Mouse (Mus musculus) liver, postnatal 0 days (tissue): Measurements from ENCODE around the gene Rdh9. TPM values are rescaled to one million over a fixed set of nuclear protein-coding genes. Genes with fewer than 3 reads are reported as not detected.

Experiments used
- ATAC-seq: fragments of 200-750 bp; cut with Nextera tagmentation; 2 replicates; pipeline ENCODE4 v1.8.0; 2017; ENCODE audit warnings: mild to moderate bottlenecking, moderate library complexity
- DNase-seq: peaks from one replicate; pipeline ENCODE4 v3.0.0-alpha.2; 2016
- H3K27ac ChIP-seq: fragments of 300-500 bp; sonication (generic); 2 replicates; pipeline ENCODE4 v1.5.1; 2014; ENCODE audit warnings: antibody characterized with exemption, moderate library complexity, mild to moderate bottlenecking, low read depth
- H3K27me3 ChIP-seq: fragments of 300-500 bp; sonication (generic); 2 replicates; pipeline ENCODE4 v1.6.1; 2014; ENCODE audit warnings: low read length, control low read depth, mixed read lengths; ENCODE audit not compliant: insufficient read depth
- H3K36me3 ChIP-seq: fragments of 300-500 bp; sonication (generic); replicated peaks from 2 replicates; pipeline ENCODE4 v1.6.1; 2014; ENCODE audit warnings: mild to moderate bottlenecking, control low read depth, low read length, moderate library complexity, mixed read lengths; ENCODE audit not compliant: insufficient read depth
- H3K4me1 ChIP-seq: fragments of 300-500 bp; sonication (generic); 2 replicates; pipeline ENCODE4 v1.6.1; 2014; ENCODE audit warnings: antibody characterized with exemption, mild to moderate bottlenecking, control low read depth; ENCODE audit not compliant: insufficient read depth
- H3K4me2 ChIP-seq: fragments of 300-500 bp; sonication (generic); 2 replicates; pipeline ENCODE4 v1.6.1; 2014; ENCODE audit warnings: low read depth, mild to moderate bottlenecking, low read length, moderate library complexity, mixed read lengths
- H3K4me3 ChIP-seq: fragments of 300-500 bp; sonication (generic); 2 replicates; pipeline ENCODE4 v1.5.1; 2014; ENCODE audit warnings: low read depth, low read length
- H3K9ac ChIP-seq: fragments of 300-500 bp; sonication (generic); replicated peaks from 2 replicates; pipeline ENCODE4 v1.6.1; 2014; ENCODE audit warnings: mild to moderate bottlenecking, moderate library complexity
- H3K9me3 ChIP-seq: fragments of 300-500 bp; sonication (generic); 2 replicates; pipeline ENCODE4 v1.6.1; 2016; ENCODE audit warnings: mild to moderate bottlenecking, control low read depth, low read length, mixed read lengths
- CTCF ChIP-seq: sonication (generic); IDR thresholded peaks from 2 replicates; pipeline ENCODE4 v1.5.1; 2016; ENCODE audit warnings: antibody characterized with exemption, low read depth
- EP300 ChIP-seq: IDR thresholded peaks from 2 replicates; pipeline ENCODE4 v1.6.1; 2016; ENCODE audit warnings: antibody characterized with exemption, low read depth, mild to moderate bottlenecking
- WGBS: fragments of 180-500 bp; shearing (Covaris S2); extraction: QIAGEN DNeasy Blood & Tissue Kit; methylation state at CpG from one replicate; pipeline ENCODE4 v1.1.7; 2014; ENCODE audit not compliant: insufficient replicate concordance; 5-methylcytosine and 5-hydroxymethylcytosine counted together
- polyA plus RNA-seq: library from polyadenylated mRNA; unstranded; fragments of >200 nt; fragmentation: Nextera tagmentation; extraction: Ambion mirVana; gene quantifications from 2 replicates; pipeline ENCODE4 v1.2.1, GENCODE M21; 2015

The Rdh9 gene
- polyA plus RNA-seq, 1 experiment from 2014 or later = 15.7 TPM

- Histone ChIP-seq H3K4me3 (no peak overlapping the region), H3K27ac (peak overlapping the region; percentile 85), H3K36me3 (no peaks in the 10 kb centered on the region), H3K27me3 (no peaks in the 10 kb centered on the region), H3K4me1 (peaks cover 41% of the 10 kb centered on the region), H3K9me3 (no peaks in the 10 kb centered on the region), H3K4me2 (no peak overlapping the region), H3K9ac (no peak overlapping the region)
- no peak for DNase-seq
- WGBS = 26% methylated on average over 2 of the region's 2 CpGs
- ATAC-seq = no peak
- no peak for TF ChIP-seq CTCF
- no peak for TF ChIP-seq EP300
Observed at GRCm38 (mm10) chr10:127736266-127736665, 39.9 kb upstream of the Rdh9 start.

- Histone ChIP-seq H3K4me1 (peaks cover 36% of the 10 kb centered on the region), H3K9me3 (no peaks in the 10 kb centered on the region), H3K36me3 (peaks cover 5% of the 10 kb centered on the region), H3K27me3 (no peaks in the 10 kb centered on the region), H3K27ac (peak overlapping the region; percentile 85), H3K9ac (0 out of 2 replicates have a peak overlapping the region, but pooled peaks have one; percentile 5), H3K4me2 (0 out of 2 replicates have a peak overlapping the region, but pooled peaks have one; percentile 40), H3K4me3 (no peak overlapping the region)
- peak; percentile 36 for TF ChIP-seq EP300
- TF ChIP-seq CTCF = no peak
- DNase-seq = no peak
- no peak for ATAC-seq
- 26% methylated on average over 4 of the region's 4 CpGs for WGBS
Observed at GRCm38 (mm10) chr10:127736916-127737315, 39.3 kb upstream of the Rdh9 start.

- 29% methylated on average over 2 of the region's 2 CpGs for WGBS
- H3K9me3 ChIP-seq = no peaks in the 10 kb centered on the region
- H3K4me2 ChIP-seq = peak overlapping the region; percentile 40
- H3K4me3 ChIP-seq = no peak overlapping the region
- H3K4me1 ChIP-seq = peaks cover 36% of the 10 kb centered on the region
- no peaks in the 10 kb centered on the region for H3K27me3 ChIP-seq
- DNase-seq (no peak), ATAC-seq (no peak)
- peaks cover 11% of the 10 kb centered on the region for H3K36me3 ChIP-seq
- TF ChIP-seq EP300 (no peak), CTCF (no peak)
- 0 out of 2 replicates have a peak overlapping the region, but pooled peaks have one; percentile 5 for H3K9ac ChIP-seq
- peak overlapping the region; percentile 85 for H3K27ac ChIP-seq
Observed at GRCm38 (mm10) chr10:127737552-127737951, 38.6 kb upstream of the Rdh9 start.

GRCm38 (mm10) chr10:127738151-127738882 is 37.9 kb upstream of the Rdh9 start:
- H3K4me1 ChIP-seq = peaks cover 36% of the 10 kb centered on the region
- peak overlapping the region; percentile 82 for H3K4me3 ChIP-seq

GRCm38 (mm10) chr10:127739083-127739660 is 37.0 kb upstream of the Rdh9 start, which contains the start of gene Zbtb39:
Gene Zbtb39, plus strand, starts transcription at chr10:127739538.
- no peaks in the 10 kb centered on the region for H3K9me3 ChIP-seq
- H3K4me2 ChIP-seq = peak within 1 kb of the TSS; percentile 89
- peak within 1 kb of the TSS; percentile 95 for H3K9ac ChIP-seq
- peak within 1 kb of the TSS; percentile 90 for H3K27ac ChIP-seq
- peak within 1 kb of the TSS; percentile 82 for H3K4me3 ChIP-seq
- TF ChIP-seq CTCF = peak; percentile 62
- TF ChIP-seq EP300 = no peak
- ATAC-seq = peak; percentile 77
- peaks cover 31% of the 10 kb centered on the region for H3K4me1 ChIP-seq
- WGBS = 1% methylated on average over 28 of the region's 61 CpGs
- DNase-seq = peak; percentile 85
- peaks cover 28% of the 10 kb centered on the region for H3K36me3 ChIP-seq
- no peaks in the 10 kb centered on the region for H3K27me3 ChIP-seq

More at GRCm38 (mm10) chr10:127738151-127738882, 37.9 kb upstream of the Rdh9 start:
- Histone ChIP-seq H3K27ac (peak overlapping the region; percentile 90), H3K4me2 (peak overlapping the region; percentile 89), H3K36me3 (peaks cover 19% of the 10 kb centered on the region), H3K27me3 (no peaks in the 10 kb centered on the region), H3K9me3 (no peaks in the 10 kb centered on the region), H3K9ac (no peak overlapping the region; the same call in none of the 2 replicates)
- DNase-seq (peak; percentile 70), ATAC-seq (peak; percentile 59)
- TF ChIP-seq EP300 (no peak; the same call in 1 of the 2 replicates), CTCF (peak; percentile 86)
- 25% methylated on average over 13 of the region's 13 CpGs for WGBS

GRCm38 (mm10) chr10:127739661-127740161 is 36.5 kb upstream of the Rdh9 start:
- Histone ChIP-seq H3K9ac (peak overlapping the region; percentile 95), H3K36me3 (peaks cover 31% of the 10 kb centered on the region), H3K4me2 (peak overlapping the region; percentile 89), H3K4me3 (peak overlapping the region; percentile 82), H3K27ac (peak overlapping the region; percentile 90), H3K27me3 (no peaks in the 10 kb centered on the region), H3K9me3 (no peaks in the 10 kb centered on the region), H3K4me1 (peaks cover 34% of the 10 kb centered on the region)
- TF ChIP-seq EP300 (no peak), CTCF (no peak)
- DNase-seq = peak; percentile 51
- ATAC-seq = peak; percentile 32
- under 1% methylated on average over 51 of the region's 55 CpGs for WGBS
